Mouse (Mus musculus) kidney, postnatal 36 days (tissue): Measurements from ENCODE around the gene Ankrd60.

Source experiments
- DNase-seq, 2 experiments: peaks; one replicate each; pipeline ENCODE4 v3.0.0; 2021 to 2022; ENCODE audit warnings: mixed read lengths in 2 of 2

Ankrd60 gene

GRCm38 (mm10) chr2:173584361-173584760, 6.2 kb upstream of the Ankrd60 start:
- DNase-seq: no peak

- peak; percentile 18 to 53 for DNase-seq
These were observed 5.3 kb upstream of the Ankrd60 start for GRCm38 (mm10) chr2:173583455-173583854.

DNA sequence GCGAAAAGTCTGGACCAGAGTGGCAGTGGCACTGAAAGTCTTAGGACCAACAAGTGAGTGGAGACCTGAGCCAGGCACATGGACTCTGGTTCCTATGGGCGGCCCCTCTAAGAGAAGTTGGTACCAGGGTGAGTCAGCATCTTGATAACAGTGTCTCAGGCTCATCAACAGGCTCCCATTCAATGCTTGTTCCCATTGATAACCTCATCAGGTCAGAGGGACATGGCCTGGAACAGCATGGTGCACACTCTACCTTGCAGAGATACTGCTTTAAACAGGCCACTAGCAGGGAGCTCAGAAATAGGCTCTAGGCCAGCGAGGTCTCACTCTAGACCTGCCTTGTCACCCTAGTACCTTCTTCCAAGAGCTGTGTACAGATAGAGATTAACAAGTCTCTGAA, 4.7 kb upstream of the Ankrd60 start:
- DNase-seq: no peak

- DNase-seq: no peak
These were observed 2.9 kb upstream of the Ankrd60 start for GRCm38 (mm10) chr2:173581096-173581495.

GRCm38 (mm10) chr2:173578595-173578994, 430 bp upstream of the Ankrd60 start:
- DNase-seq: no peak

DNA sequence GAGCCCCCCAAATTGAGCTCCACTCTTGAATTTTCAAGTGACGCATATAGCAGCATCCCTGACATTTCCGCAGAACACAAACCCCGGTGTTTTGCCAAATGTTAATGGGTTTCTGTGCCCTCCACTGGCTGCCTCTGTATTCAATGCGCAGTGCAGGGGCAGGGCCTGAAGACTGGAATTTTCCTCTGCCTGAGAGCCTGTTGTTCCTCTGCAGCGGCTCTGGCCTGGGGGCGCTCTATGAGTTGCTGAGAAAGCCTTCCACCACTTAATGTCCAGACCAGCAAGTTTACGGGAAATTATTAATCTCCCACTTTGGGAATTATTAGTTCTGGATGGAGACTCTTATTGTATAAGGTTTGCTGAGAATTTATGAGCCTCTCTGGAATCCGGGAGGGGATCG, 14.0 kb downstream of the Ankrd60 start:
- DNase-seq: peak; percentile 25 to 45

DNA sequence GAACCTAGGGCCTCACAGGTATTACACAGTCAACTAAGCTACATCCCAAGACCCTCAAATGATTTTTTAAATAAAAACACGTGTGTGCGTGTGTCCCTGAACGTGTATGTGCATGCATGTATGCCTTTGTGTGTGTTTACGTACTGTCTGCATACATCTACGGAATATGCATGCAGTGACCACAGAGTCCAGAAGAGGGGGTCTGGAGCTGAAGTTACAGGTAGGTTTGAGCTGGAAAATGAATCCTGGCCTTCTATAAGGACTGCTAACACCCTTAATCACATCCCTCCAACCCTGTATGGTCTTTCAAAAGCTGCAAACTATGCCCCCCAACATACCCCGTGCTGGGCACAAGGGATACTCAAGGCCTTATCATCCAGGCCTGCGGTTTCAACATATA, 14.8 kb downstream of the Ankrd60 start:
- peak in 1 of 2 experiments; percentile 18 for DNase-seq

DNA sequence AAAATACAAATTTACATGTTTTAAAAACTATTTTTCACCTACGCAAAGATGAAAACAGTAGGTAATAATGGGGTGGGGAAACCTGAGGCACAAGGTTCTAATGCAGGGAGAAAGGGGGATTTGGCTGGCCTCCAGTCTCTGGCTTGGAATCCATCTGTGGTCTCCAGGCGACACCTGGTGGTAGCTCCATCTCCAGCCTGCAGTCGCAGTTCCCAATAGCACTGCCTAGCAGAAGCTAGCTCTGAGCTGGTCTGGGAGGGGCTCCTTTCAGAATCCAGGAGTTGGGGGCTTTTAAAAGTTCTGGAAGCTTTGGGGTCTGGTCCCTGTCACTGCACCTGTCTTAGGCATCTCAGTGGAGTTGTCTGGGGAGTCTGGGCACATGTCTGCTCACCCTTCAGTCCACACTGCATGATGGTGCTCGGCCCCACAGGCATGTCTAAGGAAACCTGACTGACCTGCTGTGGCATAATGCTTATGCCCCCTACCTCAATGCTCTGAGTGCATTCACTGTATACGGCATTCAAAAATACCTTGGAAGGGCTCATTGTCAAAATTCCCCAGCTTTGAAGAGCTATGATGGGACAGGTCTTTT, 16.2 kb downstream of the Ankrd60 start:
- peak; percentile 61 to 87 for DNase-seq

GRCm38 (mm10) chr2:173558754-173559396, 19.3 kb downstream of the Ankrd60 start:
- DNase-seq: peak; percentile 11 to 33

- peak; percentile 8 to 33 for DNase-seq
These were observed 24.3 kb downstream of the Ankrd60 start for GRCm38 (mm10) chr2:173553863-173554262.

DNA sequence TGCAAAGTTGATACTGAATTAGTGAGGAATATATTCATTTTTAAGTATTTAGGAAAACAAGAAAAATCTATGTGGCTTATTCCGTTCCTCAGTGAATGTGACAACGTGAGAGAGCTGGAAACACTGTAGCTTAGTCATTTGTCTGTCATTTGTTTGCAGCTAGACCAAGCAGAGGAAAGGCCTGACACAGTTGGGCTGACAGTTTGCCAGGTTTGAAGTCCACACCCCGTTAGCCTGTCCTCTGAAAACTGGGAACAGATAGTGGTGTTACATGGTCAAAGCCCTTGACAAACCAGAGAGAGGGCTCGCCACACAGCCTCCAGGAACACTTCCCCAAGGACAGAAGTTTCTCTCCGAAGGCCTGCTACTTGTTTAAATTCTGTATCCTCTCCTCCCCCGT, 27.5 kb downstream of the Ankrd60 start:
- no peak for DNase-seq

GRCm38 (mm10) chr2:173549236-173549635, 28.9 kb downstream of the Ankrd60 start:
- no peak for DNase-seq

- DNase-seq: peak; percentile 71 to 89
These were observed 32.0 kb downstream of the Ankrd60 start for GRCm38 (mm10) chr2:173545992-173546703.

DNA sequence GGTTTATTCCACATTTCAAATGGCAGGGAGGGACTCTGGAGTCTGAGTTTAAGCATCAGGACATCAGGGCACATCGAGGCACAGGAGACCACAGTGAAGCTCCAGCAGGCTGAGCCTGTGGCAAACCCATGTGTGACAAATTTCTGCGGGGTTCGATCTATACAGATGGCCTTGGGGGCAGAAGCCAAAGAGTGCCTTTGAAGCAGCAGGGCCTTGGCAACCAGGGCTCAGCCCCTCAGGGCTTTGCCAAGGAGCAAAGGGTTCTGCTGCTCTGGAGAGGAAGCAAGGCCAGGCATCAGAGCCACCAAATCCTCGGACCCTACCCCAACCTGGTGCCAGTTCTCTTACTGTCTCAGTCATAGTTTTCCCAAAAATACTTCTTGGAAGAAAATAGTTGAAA, 35.4 kb downstream of the Ankrd60 start:
- DNase-seq: no peak

DNA sequence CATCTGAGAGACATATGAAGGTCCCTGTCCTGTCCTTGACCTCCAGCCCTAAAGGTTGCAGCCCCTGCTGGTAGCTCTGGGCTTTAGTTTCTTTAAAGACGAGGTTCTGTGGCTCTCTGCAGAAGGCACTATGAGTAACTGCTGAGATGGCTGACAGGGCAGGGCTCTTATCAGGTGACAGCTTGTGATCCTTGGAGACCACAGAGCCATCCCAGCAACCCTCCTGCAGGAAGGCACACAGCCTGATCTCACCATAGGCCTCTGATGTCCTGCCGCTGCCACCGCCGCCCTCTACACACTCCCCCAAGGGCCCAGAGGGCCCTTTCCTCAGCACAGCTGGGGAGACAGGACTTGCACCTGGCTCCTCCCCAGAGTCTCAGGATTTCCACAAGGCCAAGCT, 36.4 kb downstream of the Ankrd60 start:
- no peak for DNase-seq

DNA sequence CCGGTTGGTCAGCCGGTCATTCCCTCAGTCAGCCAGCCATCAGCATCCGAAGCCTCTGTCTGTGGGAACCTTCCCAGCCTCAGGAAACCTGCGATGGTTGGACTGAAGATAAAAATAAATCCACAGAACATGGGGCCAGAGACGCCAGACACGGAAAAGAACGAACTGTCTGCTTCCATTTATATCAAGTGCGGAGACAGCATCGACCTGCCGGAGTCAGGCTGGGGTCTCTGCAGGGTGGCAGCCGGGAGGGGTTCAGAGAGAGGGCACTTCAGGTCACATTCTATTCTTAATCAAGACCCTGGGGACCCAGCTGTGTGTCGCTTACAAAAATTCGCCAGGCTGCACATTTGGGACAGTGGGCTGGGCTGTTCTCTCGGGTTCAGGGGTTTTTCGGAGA, 38.4 kb downstream of the Ankrd60 start:
- no peak for DNase-seq

DNA sequence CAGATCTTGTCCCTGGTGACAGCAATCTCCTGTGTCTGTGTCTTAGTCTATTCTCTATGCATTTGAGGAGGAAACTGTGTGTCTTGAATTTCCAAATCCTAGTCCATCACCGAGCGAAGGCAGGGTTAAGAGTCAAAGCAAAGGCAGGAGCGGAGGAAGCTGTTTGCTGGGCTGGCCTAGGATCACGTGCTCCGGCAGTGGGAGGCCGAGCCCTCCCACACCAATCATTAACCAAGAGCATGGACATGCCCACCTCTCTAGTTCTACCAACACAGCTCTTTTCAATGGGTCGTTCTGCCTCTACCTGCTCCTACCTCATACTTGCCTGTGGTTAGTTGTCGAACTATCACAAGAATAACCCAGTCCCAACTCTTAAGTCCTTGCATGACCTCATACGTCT, 42.3 kb downstream of the Ankrd60 start:
- DNase-seq: peak; percentile 64

GRCm38 (mm10) chr2:173535390-173535789, 42.8 kb downstream of the Ankrd60 start:
- DNase-seq: peak; percentile 45 to 68

DNA sequence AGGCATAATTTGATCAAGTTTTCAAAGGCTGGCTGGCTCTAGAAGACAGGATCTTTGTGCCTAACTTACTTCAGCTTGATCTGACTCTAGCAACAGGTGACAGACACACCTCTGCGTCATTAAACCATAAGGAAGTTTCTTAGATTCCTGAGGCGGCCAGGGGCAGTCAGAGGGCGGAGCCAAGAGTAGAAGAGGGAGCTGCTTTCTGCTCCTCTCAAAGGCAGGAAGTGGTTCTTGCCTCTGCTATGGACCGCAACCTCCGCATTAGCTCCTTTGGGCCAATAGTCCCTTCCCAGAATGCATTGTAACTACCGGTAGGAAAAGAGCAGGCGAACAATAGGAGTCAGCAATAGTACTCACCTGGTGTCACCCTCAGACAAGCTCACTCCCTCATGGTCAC, 43.6 kb downstream of the Ankrd60 start:
- no peak for DNase-seq

DNA sequence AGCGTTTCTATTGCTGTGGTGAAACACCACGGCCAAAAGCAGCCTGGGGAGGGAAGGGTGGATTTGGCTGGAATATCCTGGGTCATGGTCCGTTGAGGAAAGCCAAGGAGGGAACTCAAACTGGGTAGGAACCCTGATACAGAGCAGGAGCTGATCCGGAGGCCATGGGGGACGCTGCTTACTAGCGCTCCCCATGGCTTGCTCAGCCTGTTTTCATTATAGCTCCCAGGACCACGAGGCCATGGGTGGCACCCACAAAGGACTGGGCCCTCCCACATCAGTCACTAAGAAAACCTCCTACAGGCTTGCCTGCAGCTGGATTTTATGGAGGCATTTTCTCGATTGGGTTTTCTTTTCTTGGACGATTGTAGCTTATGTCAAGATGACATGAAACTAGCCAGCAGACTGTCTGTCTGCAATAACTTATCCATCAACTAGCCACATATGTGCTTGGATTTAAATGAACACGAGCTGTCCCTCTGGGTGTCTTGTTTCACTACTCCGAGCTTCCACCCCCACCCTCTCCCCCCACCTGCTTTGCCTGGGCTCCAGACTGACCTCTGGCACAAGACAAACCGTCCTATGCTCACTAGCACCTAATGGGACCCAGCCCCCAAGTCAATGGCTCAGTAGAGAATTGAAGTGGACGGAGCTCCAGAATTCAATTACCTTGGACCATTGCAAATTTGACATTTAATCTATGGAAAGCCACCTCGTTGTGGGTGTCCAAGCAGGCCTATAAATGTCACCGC, 45.3 kb downstream of the Ankrd60 start:
- no peak for DNase-seq

- DNase-seq: no peak
These were observed 49.7 kb downstream of the Ankrd60 start for GRCm38 (mm10) chr2:173528493-173528892.

- DNase-seq: no peak
These were observed 55.8 kb downstream of the Ankrd60 start, which contains the start of gene 1700021F07Rik for GRCm38 (mm10) chr2:173522376-173522775. 1700021F07Rik (plus strand) TSS chr2:173522586.
